Mouse (Mus musculus): Measurements from ENCODE around the gene Vps11.
"Not testable (repeated sequence)": the region's sequence is repeated elsewhere in the genome, so short reads cannot be mapped to it uniquely, and the experiment has no call there.

Gene Vps11

GRCm38 (mm10) chr9:44314910-44315309 lies 46.6 kb downstream of the Vps11 start:
- DNase-seq (ENCODE audit: low spot score in 2 of 2), result no peak

- DNase-seq (ENCODE audit: low spot score in 2 of 2), result no peak
Observed at GRCm38 (mm10) chr9:44314257-44314547, 47.3 kb downstream of the Vps11 start.

GRCm38 (mm10) chr9:44313476-44314256 lies 47.8 kb downstream of the Vps11 start:
- no peak for DNase-seq (ENCODE audit: low spot score in 2 of 2)

GRCm38 (mm10) chr9:44311136-44312134 lies 50.0 kb downstream of the Vps11 start:
- DNase-seq (ENCODE audit: low spot score in 2 of 2), result no peak

- DNase-seq (ENCODE audit: low spot score in 2 of 2), result no peak
Observed at GRCm38 (mm10) chr9:44310750-44311135, 50.7 kb downstream of the Vps11 start.

- DNase-seq (ENCODE audit: low spot score in 2 of 2), result no peak
Observed at GRCm38 (mm10) chr9:44309756-44310155, 51.7 kb downstream of the Vps11 start.

- peak; percentile 42 to 43 for DNase-seq (ENCODE audit: low spot score in 2 of 2)
Observed at GRCm38 (mm10) chr9:44307248-44307647, 54.2 kb downstream of the Vps11 start.

GRCm38 (mm10) chr9:44306532-44306931 lies 54.9 kb downstream of the Vps11 start:
- DNase-seq (ENCODE audit: low spot score in 2 of 2), result no peak

- peak; percentile 94 to 99 for DNase-seq (ENCODE audit: low spot score in 2 of 2)
Observed at GRCm38 (mm10) chr9:44305466-44306079, 55.9 kb downstream of the Vps11 start, which contains the start of gene Hinfp. Gene Hinfp (minus strand): TSS chr9:44305671.

GRCm38 (mm10) chr9:44300001-44300400 lies 61.5 kb downstream of the Vps11 start:
- DNase-seq (ENCODE audit: low spot score in 2 of 2), result not testable (repeated sequence)

Data from thymus, postnatal 10 days (tissue).